Mouse (Mus musculus) thymus, adult 2 months (tissue): ENCODE data around the gene Erg.

Source experiments
- CTCF ChIP-seq: fragments of 200-500 bp; IDR thresholded peaks from 2 replicates; pipeline ENCODE4 v1.5.1; 2012; ENCODE audit warnings: mild to moderate bottlenecking, control low read depth, low read length, moderate library complexity, borderline replicate concordance; ENCODE audit not compliant: control insufficient read depth, poor library complexity, insufficient read depth; ENCODE audit errors: extremely low read depth
- POLR2A ChIP-seq: fragments of 200-500 bp; IDR thresholded peaks from 2 replicates; pipeline ENCODE4 v1.6.1; 2012; ENCODE audit warnings: mild to moderate bottlenecking, low read length, control low read depth, moderate library complexity; ENCODE audit not compliant: control insufficient read depth, poor library complexity, insufficient read depth; ENCODE audit errors: extremely low read depth

- TF ChIP-seq CTCF = no peak
- no peak for TF ChIP-seq POLR2A
Observed at GRCm38 (mm10) chr16:95446368-95446767, 140.0 kb downstream of the Erg start.
